Mouse (Mus musculus): ENCODE measurements at regions not wholly inside any gene's neighbourhood (a gene's known extent, or its start where the extent isn't known, plus 50 kb on each side); places are given as distances from the start of the nearest gene placed in this dataset.

DNA sequence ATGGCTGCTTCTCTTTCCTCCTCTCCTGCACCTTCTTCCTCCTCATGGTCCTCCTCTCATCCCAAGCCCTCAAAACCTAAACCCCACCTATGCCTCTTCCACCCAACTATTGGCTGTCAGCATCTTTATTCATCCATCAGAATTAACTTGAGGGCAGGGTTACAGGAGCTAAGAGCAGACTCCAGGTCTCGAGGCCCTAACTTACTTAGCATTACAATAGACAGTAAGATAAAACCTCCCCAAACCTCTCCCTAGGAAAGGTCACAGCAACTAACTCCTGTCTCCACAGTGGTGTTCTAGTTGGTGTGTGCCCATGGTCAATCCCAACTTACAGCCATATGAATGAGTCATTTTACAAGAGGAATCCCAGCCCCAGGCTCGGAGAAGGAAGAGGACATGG, 88.3 kb upstream of the Rpl38 start:
- H3K4me1 ChIP-seq (ENCODE audit: control insufficient read depth, low read depth, low read length) = no peaks in the 10 kb centered on the region
- no peak overlapping the region for H3K27ac ChIP-seq (ENCODE audit: low read length)
- no peaks in the 10 kb centered on the region for H3K27me3 ChIP-seq (ENCODE audit: control insufficient read depth, insufficient read depth, low read depth, low read length)
- WGBS (ENCODE audit: insufficient replicate concordance) = 43% methylated on average over 2 of the region's 2 CpGs
- H3K9me3 ChIP-seq (replicated peaks; ENCODE audit: control insufficient read depth, low read length) = no peaks in the 10 kb centered on the region
- no peak overlapping the region for H3K9ac ChIP-seq (ENCODE audit: low read depth, low read length)
- no peaks in the 10 kb centered on the region for H3K36me3 ChIP-seq (ENCODE audit: control insufficient read depth, insufficient read depth)
- no peak overlapping the region for H3K4me3 ChIP-seq (ENCODE audit: low read depth, low read length)
- H3K4me2 ChIP-seq (ENCODE audit: low read depth, low read length) = no peak overlapping the region
- ATAC-seq (ENCODE audit: low read depth) = no peak

- Histone ChIP-seq H3K4me3 (ENCODE audit: low read depth, low read length) (no peak overlapping the region), H3K4me1 (ENCODE audit: control insufficient read depth, low read depth, low read length) (no peaks in the 10 kb centered on the region), H3K27ac (ENCODE audit: low read length) (no peak overlapping the region), H3K36me3 (ENCODE audit: control insufficient read depth, insufficient read depth) (no peaks in the 10 kb centered on the region), H3K9ac (ENCODE audit: low read depth, low read length) (no peak overlapping the region), H3K4me2 (ENCODE audit: low read depth, low read length) (no peak overlapping the region), H3K9me3 (replicated peaks; ENCODE audit: control insufficient read depth, low read length) (no peaks in the 10 kb centered on the region), H3K27me3 (ENCODE audit: control insufficient read depth, insufficient read depth, low read depth, low read length) (no peaks in the 10 kb centered on the region)
- no peak for ATAC-seq (ENCODE audit: low read depth)
- 61% methylated on average over 6 of the region's 6 CpGs for WGBS (ENCODE audit: insufficient replicate concordance)
These were observed 89.8 kb upstream of the Rpl38 start for GRCm38 (mm10) chr11:114578551-114578950.

DNA sequence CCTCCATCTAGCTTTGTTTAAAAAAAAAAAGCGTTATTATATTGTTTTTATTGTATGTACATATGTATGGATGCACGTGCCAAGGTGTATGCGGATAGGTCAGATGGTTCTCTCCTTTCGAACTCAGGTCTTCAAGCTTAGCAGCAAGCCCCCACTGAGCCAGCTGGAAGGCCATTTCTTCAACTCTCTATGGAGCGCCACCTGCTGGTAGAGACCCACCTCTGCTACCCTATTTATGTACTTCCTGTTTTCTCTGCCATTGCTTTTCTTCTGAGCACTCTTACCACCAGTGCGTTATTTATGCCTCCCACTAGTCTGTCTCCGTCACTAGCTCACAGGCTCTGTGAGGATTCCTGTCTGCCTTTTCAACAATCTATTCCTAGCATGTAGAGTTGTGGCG, 91.5 kb upstream of the Rpl38 start:
- H3K9me3 ChIP-seq (replicated peaks; ENCODE audit: control insufficient read depth, low read length) = no peaks in the 10 kb centered on the region
- no peak overlapping the region for H3K4me2 ChIP-seq (ENCODE audit: low read depth, low read length)
- no peak overlapping the region for H3K27ac ChIP-seq (ENCODE audit: low read length)
- no peak for ATAC-seq (ENCODE audit: low read depth)
- no peak overlapping the region for H3K9ac ChIP-seq (ENCODE audit: low read depth, low read length)
- H3K36me3 ChIP-seq (ENCODE audit: control insufficient read depth, insufficient read depth) = no peaks in the 10 kb centered on the region
- H3K4me1 ChIP-seq (ENCODE audit: control insufficient read depth, low read depth, low read length) = no peaks in the 10 kb centered on the region
- H3K27me3 ChIP-seq (ENCODE audit: control insufficient read depth, insufficient read depth, low read depth, low read length) = no peaks in the 10 kb centered on the region
- WGBS (ENCODE audit: insufficient replicate concordance) = 62% methylated on average over 8 of the region's 8 CpGs
- no peak overlapping the region for H3K4me3 ChIP-seq (ENCODE audit: low read depth, low read length)

GRCm38 (mm10) chr11:114571144-114571869, 97.0 kb upstream of the Rpl38 start:
- no peak overlapping the region for H3K4me2 ChIP-seq (ENCODE audit: low read depth, low read length)
- no peak for ATAC-seq (ENCODE audit: low read depth)
- WGBS (ENCODE audit: insufficient replicate concordance) = 21% methylated on average over 20 of the region's 20 CpGs
- H3K27me3 ChIP-seq (ENCODE audit: control insufficient read depth, insufficient read depth, low read depth, low read length) = peaks cover 19% of the 10 kb centered on the region
- no peak overlapping the region for H3K27ac ChIP-seq (ENCODE audit: low read length)
- no peaks in the 10 kb centered on the region for H3K9me3 ChIP-seq (replicated peaks; ENCODE audit: control insufficient read depth, low read length)
- H3K36me3 ChIP-seq (ENCODE audit: control insufficient read depth, insufficient read depth) = no peaks in the 10 kb centered on the region
- no peaks in the 10 kb centered on the region for H3K4me1 ChIP-seq (ENCODE audit: control insufficient read depth, low read depth, low read length)
- no peak overlapping the region for H3K4me3 ChIP-seq (ENCODE audit: low read depth, low read length)
- H3K9ac ChIP-seq (ENCODE audit: low read depth, low read length) = no peak overlapping the region

GRCm38 (mm10) chr11:114570076-114570475, 98.2 kb upstream of the Rpl38 start:
- H3K27me3 ChIP-seq (ENCODE audit: control insufficient read depth, insufficient read depth, low read depth, low read length) = peaks cover 19% of the 10 kb centered on the region
- ATAC-seq (ENCODE audit: low read depth) = no peak
- H3K9ac ChIP-seq (ENCODE audit: low read depth, low read length) = no peak overlapping the region
- no peak overlapping the region for H3K27ac ChIP-seq (ENCODE audit: low read length)
- H3K36me3 ChIP-seq (ENCODE audit: control insufficient read depth, insufficient read depth) = no peaks in the 10 kb centered on the region
- no peaks in the 10 kb centered on the region for H3K4me1 ChIP-seq (ENCODE audit: control insufficient read depth, low read depth, low read length)
- no peaks in the 10 kb centered on the region for H3K9me3 ChIP-seq (replicated peaks; ENCODE audit: control insufficient read depth, low read length)
- WGBS (ENCODE audit: insufficient replicate concordance) = 62% methylated on average over 5 of the region's 5 CpGs
- no peak overlapping the region for H3K4me2 ChIP-seq (ENCODE audit: low read depth, low read length)
- no peak overlapping the region for H3K4me3 ChIP-seq (ENCODE audit: low read depth, low read length)

GRCm38 (mm10) chr11:114567814-114568800, 100.2 kb upstream of the Rpl38 start:
- H3K4me3 ChIP-seq (ENCODE audit: low read depth, low read length) = no peak overlapping the region
- no peaks in the 10 kb centered on the region for H3K4me1 ChIP-seq (ENCODE audit: control insufficient read depth, low read depth, low read length)
- H3K4me2 ChIP-seq (ENCODE audit: low read depth, low read length) = no peak overlapping the region
- WGBS (ENCODE audit: insufficient replicate concordance) = 10% methylated on average over 21 of the region's 21 CpGs
- H3K9me3 ChIP-seq (replicated peaks; ENCODE audit: control insufficient read depth, low read length) = peaks cover 4% of the 10 kb centered on the region; the same call in 1 of the 2 replicates
- no peaks in the 10 kb centered on the region for H3K36me3 ChIP-seq (ENCODE audit: control insufficient read depth, insufficient read depth)
- H3K27me3 ChIP-seq (ENCODE audit: control insufficient read depth, insufficient read depth, low read depth, low read length) = peaks cover 19% of the 10 kb centered on the region
- H3K27ac ChIP-seq (ENCODE audit: low read length) = no peak overlapping the region
- no peak overlapping the region for H3K9ac ChIP-seq (ENCODE audit: low read depth, low read length)
- ATAC-seq (ENCODE audit: low read depth) = no peak

DNA sequence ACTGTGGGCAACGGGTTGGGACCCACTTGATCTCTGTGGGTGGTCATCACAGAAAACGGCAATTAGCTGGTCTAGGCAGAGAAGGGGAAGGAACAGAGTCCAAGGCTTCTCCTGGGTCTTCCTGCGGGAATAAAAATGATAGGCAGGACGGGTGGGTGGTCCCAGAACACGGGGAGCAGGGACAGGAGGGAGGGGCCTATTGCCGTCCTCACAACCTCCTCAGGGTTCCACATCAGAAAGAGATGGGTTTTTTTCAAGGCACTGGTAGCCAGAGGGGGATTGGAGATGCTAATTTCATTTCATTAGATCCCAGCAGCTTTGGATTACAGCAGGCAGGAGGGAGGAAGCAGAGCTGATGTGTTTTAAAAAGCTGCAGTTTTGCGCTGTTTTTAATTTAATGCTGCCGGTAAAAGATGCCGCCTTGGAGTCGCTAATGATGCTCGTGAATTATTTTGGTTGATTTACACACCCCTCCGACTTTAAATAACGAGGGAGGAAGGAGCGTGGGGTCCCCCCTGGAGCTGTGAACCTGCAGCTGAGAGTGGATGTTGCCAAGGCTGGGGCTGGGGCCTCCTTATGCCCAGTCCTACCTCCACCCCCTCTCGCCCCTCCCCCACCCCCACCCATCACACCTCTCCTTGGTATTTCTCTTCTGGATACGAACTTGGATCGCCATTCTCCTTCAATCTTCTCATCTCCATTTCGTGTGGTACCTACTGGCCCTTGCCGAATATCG, 101.1 kb upstream of the Rpl38 start:
- ATAC-seq (ENCODE audit: low read depth) = no peak

DNA sequence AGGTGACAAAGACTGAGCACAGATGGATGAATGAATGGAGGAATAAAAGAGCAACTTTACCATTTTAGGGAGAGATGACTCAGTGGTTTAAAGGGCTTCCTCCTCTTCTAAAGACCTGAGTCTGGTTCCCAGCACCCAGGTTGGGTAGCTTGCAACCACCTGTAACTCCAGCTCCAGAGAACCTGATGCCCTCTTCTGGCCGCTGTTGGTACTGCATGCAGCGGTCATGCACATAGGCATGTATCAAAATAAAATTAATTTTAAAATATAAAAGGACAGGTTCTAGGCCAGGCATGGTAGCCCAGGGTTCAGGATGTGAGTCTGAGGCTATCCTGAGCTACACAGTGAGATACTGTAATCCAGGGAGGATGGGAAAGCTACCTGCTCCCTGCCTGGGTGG, 103.4 kb upstream of the Rpl38 start:
- H3K4me2 ChIP-seq (ENCODE audit: low read depth, low read length) = no peak overlapping the region
- peaks cover 4% of the 10 kb centered on the region; the same call in 1 of the 2 replicates for H3K9me3 ChIP-seq (replicated peaks; ENCODE audit: control insufficient read depth, low read length)
- 72% methylated on average over 2 of the region's 2 CpGs for WGBS (ENCODE audit: insufficient replicate concordance)
- no peak overlapping the region for H3K27ac ChIP-seq (ENCODE audit: low read length)
- no peak overlapping the region for H3K9ac ChIP-seq (ENCODE audit: low read depth, low read length)
- H3K4me1 ChIP-seq (ENCODE audit: control insufficient read depth, low read depth, low read length) = no peaks in the 10 kb centered on the region
- no peaks in the 10 kb centered on the region for H3K36me3 ChIP-seq (ENCODE audit: control insufficient read depth, insufficient read depth)
- no peak for ATAC-seq (ENCODE audit: low read depth)
- peaks cover 22% of the 10 kb centered on the region for H3K27me3 ChIP-seq (ENCODE audit: control insufficient read depth, insufficient read depth, low read depth, low read length)
- no peak overlapping the region for H3K4me3 ChIP-seq (ENCODE audit: low read depth, low read length)

More for the DNA sequence above, 101.1 kb upstream of the Rpl38 start:
- H3K4me2 ChIP-seq (ENCODE audit: low read depth, low read length) = no peak overlapping the region
- no peak overlapping the region for H3K4me3 ChIP-seq (ENCODE audit: low read depth, low read length)
- peaks cover 19% of the 10 kb centered on the region for H3K27me3 ChIP-seq (ENCODE audit: control insufficient read depth, insufficient read depth, low read depth, low read length)
- no peak overlapping the region for H3K27ac ChIP-seq (ENCODE audit: low read length)
- 10% methylated on average over 20 of the region's 20 CpGs for WGBS (ENCODE audit: insufficient replicate concordance)
- H3K9ac ChIP-seq (ENCODE audit: low read depth, low read length) = no peak overlapping the region
- H3K4me1 ChIP-seq (ENCODE audit: control insufficient read depth, low read depth, low read length) = no peaks in the 10 kb centered on the region
- H3K9me3 ChIP-seq (replicated peaks; ENCODE audit: control insufficient read depth, low read length) = peaks cover 4% of the 10 kb centered on the region; the same call in 1 of the 2 replicates
- H3K36me3 ChIP-seq (ENCODE audit: control insufficient read depth, insufficient read depth) = no peaks in the 10 kb centered on the region

All from liver, embryonic 16.5 days (tissue).